Mouse (Mus musculus) bone marrow macrophage, adult 2 months (primary cell): Measurements from ENCODE around the gene Btbd1. TPM values are rescaled to one million over a fixed set of nuclear protein-coding genes. Genes with fewer than 3 reads are reported as not detected.

Source experiments
- H3K27ac ChIP-seq: 2 replicates; pipeline ENCODE4 v1.5.1; 2012; ENCODE audit warnings: low read depth, low read length; ENCODE audit not compliant: insufficient read depth
- H3K4me1 ChIP-seq: 2 replicates; pipeline ENCODE4 v1.6.1; 2012; ENCODE audit warnings: low read length; ENCODE audit not compliant: control insufficient read depth, insufficient read depth
- H3K4me3 ChIP-seq: 2 replicates; pipeline ENCODE4 v1.5.1; 2012; ENCODE audit warnings: mild to moderate bottlenecking, low read length, moderate library complexity; ENCODE audit not compliant: insufficient read depth
- CTCF ChIP-seq: IDR thresholded peaks from 2 replicates; pipeline ENCODE4 v1.5.1; 2012; ENCODE audit warnings: low read depth, mild to moderate bottlenecking, low read length, moderate library complexity
- POLR2A ChIP-seq: IDR thresholded peaks from 2 replicates; pipeline ENCODE4 v1.6.1; 2012; ENCODE audit warnings: mild to moderate bottlenecking, low read depth, low read length, borderline replicate concordance
- polyA plus RNA-seq: library from polyadenylated mRNA; stranded (reverse); fragments of >200 nt; gene quantifications from 2 replicates; pipeline ENCODE4 v1.2.4, GENCODE M21; 2012; ENCODE audit not compliant: missing spikeins, insufficient read depth, insufficient read length

Btbd1 gene
- polyA plus RNA-seq, 1 experiment = 104 TPM

DNA sequence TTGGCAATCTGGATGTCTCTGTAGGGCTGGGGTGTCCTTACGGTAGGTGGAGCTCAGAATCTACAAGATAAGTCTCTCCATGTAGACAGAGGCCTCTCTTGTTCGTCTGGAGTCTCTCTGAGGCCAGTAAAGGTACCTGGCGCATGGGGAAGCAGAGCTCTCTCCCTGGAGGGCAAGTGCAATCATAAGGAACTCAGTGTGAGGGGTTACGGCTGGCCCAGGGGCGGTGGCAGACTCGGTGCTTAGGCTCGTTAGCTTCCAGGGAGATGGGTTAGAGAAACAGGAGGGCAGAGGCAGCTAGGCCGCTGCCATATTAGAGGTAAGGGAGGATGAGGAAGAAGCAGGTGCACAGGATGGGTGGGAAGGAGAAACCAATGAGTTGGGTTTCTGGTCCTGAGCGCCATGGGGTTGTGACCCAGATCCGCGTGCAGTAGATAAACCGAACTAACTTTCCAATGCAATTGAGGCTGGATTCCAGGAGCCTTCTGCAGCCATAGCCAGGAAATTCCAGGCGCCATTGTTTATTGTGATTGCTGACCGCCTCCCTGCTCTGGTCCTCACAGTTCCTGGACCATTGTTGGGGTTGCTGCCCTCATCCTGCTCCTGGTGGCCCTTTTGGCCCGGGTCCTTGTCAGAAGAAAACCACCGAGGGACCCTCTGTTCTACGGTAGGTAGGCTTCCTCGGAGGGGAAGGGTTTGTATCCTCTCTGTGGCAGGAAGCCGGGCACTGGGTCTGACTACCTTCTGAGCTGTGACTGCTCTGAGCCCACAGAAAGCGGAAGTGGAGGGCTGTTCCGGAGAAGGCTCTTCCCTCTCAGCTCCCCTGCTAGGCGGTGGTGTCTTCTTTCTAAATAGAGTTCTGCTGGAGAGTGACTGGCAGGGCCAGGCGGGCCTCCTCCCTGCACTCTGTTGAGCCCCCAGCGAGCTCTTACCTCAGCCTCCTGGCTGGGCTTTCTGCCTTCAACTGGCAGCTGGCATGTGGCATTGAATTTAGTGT, 33.7 kb upstream of the Btbd1 start:
- H3K4me1 ChIP-seq = peaks cover 33% of the 10 kb centered on the region
- TF ChIP-seq POLR2A (no peak), CTCF (no peak; the same call in 1 of the 2 replicates)
- peak overlapping the region; percentile 79 for H3K27ac ChIP-seq
- peak overlapping the region; percentile 47 for H3K4me3 ChIP-seq

- Histone ChIP-seq H3K4me1 (peaks cover 33% of the 10 kb centered on the region), H3K4me3 (no peak overlapping the region), H3K27ac (no peak overlapping the region; the same call in 1 of the 2 replicates)
- TF ChIP-seq CTCF = no peak
- no peak for TF ChIP-seq POLR2A
Measured at GRCm38 (mm10) chr7:81861921-81862320, 32.7 kb upstream of the Btbd1 start.

DNA sequence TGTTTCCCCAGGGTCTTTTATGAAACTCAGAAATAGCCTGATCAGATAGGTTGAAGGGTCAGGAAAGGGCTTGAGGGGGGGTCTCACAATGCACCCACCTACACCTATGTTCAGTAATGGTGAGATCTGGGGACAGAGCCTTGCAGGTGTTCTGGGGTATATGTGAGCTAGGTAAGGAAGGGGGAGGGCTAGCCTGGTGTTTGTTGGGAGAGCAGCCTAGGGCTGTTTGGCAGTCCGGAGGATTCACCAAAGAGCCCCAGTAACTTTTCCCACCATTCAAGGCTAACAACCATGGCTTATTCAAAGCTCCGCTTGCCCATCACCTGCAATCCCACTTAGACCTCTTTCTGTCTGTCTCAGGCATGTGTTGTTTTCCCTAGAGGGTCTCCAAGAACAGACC, 32.2 kb upstream of the Btbd1 start:
- TF ChIP-seq CTCF (no peak), POLR2A (no peak)
- peaks cover 34% of the 10 kb centered on the region for H3K4me1 ChIP-seq
- peak overlapping the region; percentile 53 for H3K4me3 ChIP-seq
- H3K27ac ChIP-seq = peak overlapping the region; percentile 86

GRCm38 (mm10) chr7:81860996-81861395, 31.8 kb upstream of the Btbd1 start:
- peak overlapping the region; percentile 86 for H3K27ac ChIP-seq
- H3K4me3 ChIP-seq = peak overlapping the region; percentile 53
- H3K4me1 ChIP-seq = peaks cover 37% of the 10 kb centered on the region
- TF ChIP-seq CTCF (no peak), POLR2A (no peak)

GRCm38 (mm10) chr7:81860071-81860470, 30.8 kb upstream of the Btbd1 start:
- peak overlapping the region; percentile 91 for H3K27ac ChIP-seq
- TF ChIP-seq POLR2A = no peak
- no peak for TF ChIP-seq CTCF
- H3K4me1 ChIP-seq = peaks cover 44% of the 10 kb centered on the region
- peak overlapping the region; percentile 81 for H3K4me3 ChIP-seq

- H3K4me1 ChIP-seq = peaks cover 47% of the 10 kb centered on the region
- peak within 1 kb of the TSS; percentile 91 for H3K27ac ChIP-seq
Measured at GRCm38 (mm10) chr7:81858968-81859721, 29.9 kb upstream of the Btbd1 start, which contains the start of gene Tm6sf1. Tm6sf1 (plus strand) TSS chr7:81859001.

GRCm38 (mm10) chr7:81858236-81858635, 29.0 kb upstream of the Btbd1 start:
- Histone ChIP-seq H3K4me3 (no peak overlapping the region), H3K4me1 (peaks cover 45% of the 10 kb centered on the region), H3K27ac (no peak overlapping the region)
- no peak for TF ChIP-seq POLR2A
- TF ChIP-seq CTCF = no peak

More at GRCm38 (mm10) chr7:81858968-81859721, 29.9 kb upstream of the Btbd1 start, which contains the start of gene Tm6sf1:
- TF ChIP-seq POLR2A = no peak
- TF ChIP-seq CTCF = no peak
- H3K4me3 ChIP-seq = peak within 1 kb of the TSS; percentile 81

GRCm38 (mm10) chr7:81856221-81856620, 27.0 kb upstream of the Btbd1 start:
- Histone ChIP-seq H3K4me3 (no peak overlapping the region), H3K4me1 (peaks cover 36% of the 10 kb centered on the region), H3K27ac (peak overlapping the region; percentile 81)
- TF ChIP-seq POLR2A = no peak

- H3K4me3 ChIP-seq = peak within 1 kb of the TSS; percentile 41
- TF ChIP-seq POLR2A = no peak
- no peak for TF ChIP-seq CTCF
- peaks cover 41% of the 10 kb centered on the region for H3K4me1 ChIP-seq
- H3K27ac ChIP-seq = peak within 1 kb of the TSS; percentile 82
Measured at GRCm38 (mm10) chr7:81855694-81856093, 26.5 kb upstream of the Btbd1 start, which contains the start of gene Gm10160. Gm10160 (minus strand) TSS chr7:81855794.
